Mouse (Mus musculus): ENCODE measurements at regions not wholly inside any gene's neighbourhood (a gene's known extent, or its start where the extent isn't known, plus 50 kb on each side); places are given as distances from the start of the nearest gene placed in this dataset.

GRCm38 (mm10) chr10:98584776-98585175, 329.4 kb upstream of the Atp2b1 start:
- DNase-seq = no peak

DNA sequence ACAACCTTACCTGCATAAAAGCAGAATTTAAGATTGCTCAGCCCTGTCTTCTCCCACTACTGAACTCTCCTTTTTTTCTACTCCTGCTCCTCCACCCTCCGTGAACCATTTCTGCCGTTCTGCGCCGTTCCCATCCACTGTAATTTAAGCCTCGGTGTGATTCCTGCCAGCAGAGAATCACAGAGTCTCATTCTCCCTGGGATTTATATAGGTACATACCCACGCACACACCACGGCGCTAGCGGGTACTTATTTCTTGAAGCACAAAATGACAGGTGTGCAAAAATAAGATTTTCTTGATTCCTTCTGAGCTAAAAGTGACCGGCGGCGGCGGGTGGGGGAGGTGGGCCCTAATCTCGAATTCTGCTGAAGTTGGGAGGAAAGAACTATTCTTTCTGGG, 324.5 kb upstream of the Atp2b1 start:
- no peak for DNase-seq

- no peak for DNase-seq
These were observed 322.1 kb upstream of the Atp2b1 start for GRCm38 (mm10) chr10:98592154-98592553.

DNA sequence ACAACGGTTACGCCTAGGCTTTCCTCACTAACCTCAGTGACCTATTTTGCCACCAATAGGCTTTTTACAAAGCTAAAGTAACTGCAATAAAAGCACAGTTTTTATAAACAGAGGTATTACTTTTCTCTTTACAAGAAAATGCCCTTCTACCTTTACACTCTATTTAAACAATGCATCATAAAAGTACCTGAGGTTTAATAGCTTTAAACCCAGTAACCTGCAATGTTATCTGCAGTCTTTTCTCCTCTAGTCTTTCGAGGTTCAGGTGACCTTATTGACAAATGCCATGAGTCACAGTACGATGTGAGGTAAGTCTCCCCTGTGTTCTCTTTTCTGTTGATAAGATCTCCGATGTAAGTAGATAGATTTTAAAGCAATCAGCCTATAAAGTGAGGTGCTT, 320.3 kb upstream of the Atp2b1 start:
- DNase-seq = no peak

- no peak for DNase-seq
These were observed 305.8 kb upstream of the Atp2b1 start for GRCm38 (mm10) chr10:98608221-98608941.

DNA sequence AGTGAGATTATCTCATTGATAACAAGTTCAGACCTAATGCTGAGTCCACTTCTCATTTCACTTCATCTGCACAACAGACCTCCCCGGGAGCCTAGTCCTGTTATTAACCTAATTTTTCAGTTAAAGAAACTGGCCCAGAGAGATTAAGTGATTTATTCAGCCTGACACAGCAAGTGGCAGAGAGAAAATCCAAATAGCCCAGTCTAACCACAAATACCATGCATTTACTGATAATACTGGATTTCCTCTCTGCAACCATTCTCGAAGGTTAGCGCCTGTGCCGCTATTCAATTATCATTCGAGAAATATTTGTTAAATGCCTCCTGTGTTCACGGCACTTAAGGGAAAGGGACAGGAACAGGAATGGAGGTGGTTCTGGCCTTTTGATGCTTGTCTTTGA, 303.5 kb upstream of the Atp2b1 start:
- DNase-seq = no peak

- no peak for DNase-seq
These were observed 302.4 kb upstream of the Atp2b1 start for GRCm38 (mm10) chr10:98611707-98612360.

DNA sequence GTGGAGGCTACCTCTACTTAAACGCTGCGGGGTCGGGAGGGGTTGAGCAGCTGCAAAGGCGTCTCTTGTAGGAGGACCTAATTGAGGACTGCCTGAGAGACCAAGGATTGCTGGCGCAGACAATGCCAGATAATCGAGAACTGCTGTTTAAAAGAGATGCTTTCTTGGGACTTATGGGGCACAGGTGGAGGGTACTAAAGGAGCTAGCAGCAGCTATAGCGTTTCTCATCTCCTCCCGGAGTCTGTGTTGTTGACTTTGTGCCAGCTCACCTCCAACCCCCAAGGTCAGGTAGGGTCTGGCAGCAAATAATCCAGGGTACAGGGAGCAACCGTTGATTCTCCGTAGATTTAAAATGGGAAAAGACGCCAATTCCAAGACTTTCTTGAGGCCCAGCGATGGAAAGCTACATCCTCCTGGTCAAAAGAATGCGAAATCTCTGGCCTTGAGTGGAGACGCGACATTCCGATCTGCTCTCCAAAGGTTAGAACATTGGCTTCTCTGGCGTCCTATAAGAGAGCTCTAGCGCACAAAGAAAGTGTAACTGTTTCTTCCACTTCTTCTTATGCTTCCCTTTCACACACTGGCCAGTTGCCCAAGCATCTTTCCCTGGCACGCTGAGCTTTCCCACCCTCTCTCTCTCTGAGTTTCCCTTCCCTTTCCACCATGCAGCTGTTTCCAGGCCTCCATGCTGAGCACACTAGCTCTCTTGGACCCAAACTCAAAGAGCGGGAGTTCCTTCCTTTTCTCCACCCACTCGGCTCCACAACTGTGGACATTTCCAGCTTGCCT, 295.3 kb upstream of the Atp2b1 start:
- DNase-seq = no peak

DNA sequence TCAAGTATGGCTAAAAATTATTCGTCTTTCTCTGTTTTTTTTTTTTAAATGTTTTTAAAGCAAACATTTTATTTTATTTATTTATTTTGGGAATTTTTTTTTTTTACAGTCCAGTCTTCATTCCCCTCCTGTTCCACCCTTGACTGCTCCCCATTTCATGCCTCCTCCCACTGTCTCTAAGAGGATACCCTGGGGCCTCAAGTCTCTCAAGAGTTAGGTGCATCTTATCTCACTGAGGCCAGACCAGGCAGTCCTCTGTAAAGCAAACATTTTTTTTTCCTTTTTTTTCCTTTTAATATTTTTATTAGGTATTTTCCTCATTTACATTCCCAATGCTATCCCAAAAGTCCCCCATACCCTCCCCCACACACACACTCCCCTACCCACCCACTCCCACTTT, 290.1 kb upstream of the Atp2b1 start:
- DNase-seq = no peak

DNA sequence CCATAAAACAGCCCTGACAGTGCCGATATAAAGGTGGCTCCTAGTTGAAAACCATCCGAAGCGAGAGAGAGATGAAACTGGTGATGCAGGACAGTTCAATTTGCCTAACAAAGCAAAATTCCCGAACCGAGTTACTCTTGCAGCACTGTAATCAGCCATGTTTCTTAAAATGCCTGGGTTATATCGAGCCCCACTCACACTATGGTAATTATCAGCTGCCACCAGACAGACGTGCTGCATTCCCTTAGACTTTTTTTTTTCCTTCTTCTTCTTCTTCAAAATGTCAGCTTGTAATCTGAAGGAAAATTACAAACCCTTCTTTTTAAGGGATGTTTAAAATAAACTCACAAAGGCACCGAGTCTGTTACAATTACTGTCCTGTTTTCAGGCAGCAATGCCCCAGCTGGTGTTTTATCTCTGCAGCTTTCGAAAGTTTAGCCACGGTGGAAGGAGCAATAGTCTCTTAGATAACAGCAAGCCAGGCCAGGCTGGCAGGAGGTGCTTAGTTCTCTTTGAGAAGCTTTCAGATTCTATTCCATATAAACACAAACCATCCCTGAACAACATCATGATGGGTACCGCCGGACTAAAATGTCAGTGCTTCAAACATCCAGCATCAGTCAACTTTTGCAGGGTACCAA, 289.4 kb upstream of the Atp2b1 start:
- no peak for DNase-seq

GRCm38 (mm10) chr10:98628191-98628590, 286.0 kb upstream of the Atp2b1 start:
- no peak for DNase-seq

DNA sequence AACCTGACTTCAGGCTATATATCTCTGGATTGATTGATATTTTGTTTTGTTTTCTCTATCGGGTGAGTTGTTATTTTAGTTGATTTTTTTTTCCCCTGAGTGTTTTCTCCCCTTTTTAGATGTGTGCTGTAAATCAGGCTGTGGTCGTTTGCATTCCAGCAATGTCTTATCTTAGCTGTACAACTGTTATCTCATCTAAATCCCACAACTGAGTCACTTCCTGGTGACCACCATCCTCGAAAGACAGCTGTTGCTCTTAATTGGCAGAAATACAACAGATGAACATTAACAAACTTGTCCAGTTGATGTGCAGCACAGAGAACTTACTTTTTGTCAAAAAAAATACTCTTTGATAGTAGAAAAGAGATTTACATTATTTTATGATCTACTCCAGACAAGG, 285.0 kb upstream of the Atp2b1 start:
- no peak for DNase-seq

DNA sequence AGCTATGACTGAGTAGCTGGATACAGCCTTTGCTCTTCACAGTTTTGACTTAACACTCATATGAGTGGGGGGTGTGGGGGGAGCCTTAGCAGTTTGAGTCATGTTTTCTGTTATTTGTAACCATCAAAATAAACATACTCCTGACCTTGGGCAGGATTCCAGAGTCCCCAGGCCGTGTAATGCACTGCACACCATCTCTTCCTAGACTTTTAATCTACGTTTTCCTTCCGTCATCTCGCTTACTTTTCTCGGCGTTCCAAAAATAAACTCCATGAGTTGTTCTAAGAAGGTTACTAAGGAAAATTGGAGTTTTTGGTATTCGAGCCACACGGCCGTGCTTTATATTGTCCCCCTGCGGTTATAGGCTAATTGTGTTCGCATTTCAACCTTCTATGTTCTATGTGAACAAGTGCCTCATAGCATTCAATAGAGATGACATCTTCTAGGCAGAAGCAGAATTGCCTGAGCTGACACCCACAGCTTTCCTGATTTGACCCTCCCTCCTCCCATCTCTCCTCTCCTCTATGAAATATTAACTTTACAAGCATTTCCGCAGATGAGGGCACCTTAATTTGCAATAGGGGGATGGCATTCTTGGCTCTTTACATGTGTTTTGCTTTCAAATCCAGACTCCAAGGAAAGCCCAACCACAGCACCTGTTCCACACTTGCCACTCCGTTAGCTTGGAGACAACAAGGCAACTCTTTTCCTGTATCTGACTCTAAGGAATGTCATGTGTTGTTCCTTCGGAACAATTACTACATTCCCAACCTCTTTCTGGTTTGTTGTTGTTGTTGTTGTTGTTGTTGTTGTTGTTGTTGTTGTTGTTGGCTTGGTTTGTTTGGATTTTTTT, 276.2 kb upstream of the Atp2b1 start:
- peak; percentile 12 for DNase-seq

DNA sequence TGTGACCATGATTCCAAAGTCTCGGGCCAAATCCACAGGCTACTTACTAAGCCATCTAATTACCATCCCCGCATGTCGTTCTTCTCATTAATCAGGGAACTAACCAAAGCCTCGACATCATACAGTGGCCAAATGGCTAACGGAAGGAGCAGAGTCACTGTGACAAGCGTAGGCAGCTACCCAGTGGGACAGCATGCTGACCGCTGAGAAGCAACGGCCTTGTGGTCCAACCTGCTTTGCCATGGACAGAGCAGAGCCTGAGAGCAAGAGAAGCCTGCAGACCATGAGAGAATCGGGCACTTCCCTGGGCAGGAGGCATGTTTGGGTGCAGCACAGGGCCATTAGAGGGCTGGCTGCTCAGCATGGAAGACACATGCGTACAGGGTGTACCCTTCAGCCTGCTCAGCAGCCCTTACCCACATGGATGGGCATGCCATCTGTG, 268.5 kb upstream of the Atp2b1 start:
- DNase-seq = no peak

DNA sequence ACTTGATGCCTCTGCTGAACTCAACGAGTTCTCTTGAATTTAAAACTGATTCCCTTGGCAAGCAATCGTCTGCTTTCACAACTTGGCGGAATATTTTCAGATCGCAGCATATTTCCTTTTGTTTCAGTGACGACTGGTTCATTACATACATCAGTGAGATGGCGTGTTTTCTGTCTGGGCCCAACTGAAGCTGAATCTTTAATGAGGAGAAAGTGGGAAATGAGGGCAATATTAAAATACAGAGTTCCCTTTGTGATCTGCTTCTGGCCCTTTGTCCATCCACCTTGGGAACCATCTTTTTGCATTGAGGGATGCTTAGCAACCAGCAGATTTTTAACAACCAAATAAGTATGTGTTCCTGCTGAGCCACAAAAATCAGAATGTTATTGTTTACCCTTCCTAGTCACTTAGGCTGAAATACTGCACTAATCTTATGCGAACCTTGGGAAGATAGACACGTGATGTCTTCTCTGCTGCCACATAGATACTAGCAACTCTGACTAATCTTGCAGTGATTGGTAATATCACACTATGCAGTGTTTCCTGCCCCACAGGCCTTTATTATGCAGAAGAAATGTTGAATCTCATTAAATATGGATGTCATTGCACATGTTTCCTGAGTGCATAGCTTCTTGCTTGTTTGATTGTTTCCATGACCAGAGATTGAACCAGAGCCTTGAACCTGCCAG, 267.8 kb upstream of the Atp2b1 start:
- DNase-seq = no peak

- no peak for DNase-seq
These were observed 265.4 kb upstream of the Atp2b1 start for GRCm38 (mm10) chr10:98648710-98649245.

DNA sequence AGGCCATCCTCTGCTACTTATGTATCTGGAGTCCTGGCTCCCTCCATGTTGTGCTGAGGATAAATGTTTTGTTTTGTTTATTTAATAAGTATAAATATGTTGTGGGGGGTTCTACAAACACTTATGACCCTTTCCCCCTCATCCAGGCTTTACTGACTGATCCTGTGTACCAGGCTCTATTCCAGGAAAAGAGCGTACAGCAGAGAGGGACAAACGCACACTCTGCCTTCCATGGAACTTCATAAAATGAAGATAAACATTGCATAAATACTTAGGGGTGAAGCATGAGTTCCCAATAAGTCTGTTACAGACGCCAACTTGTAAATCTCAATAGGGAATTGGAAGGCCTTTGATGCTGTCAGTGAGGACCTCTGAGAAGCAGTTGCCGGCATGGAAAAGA, 263.7 kb upstream of the Atp2b1 start:
- DNase-seq = no peak

GRCm38 (mm10) chr10:98651127-98651526, 263.1 kb upstream of the Atp2b1 start:
- no peak for DNase-seq

- DNase-seq = no peak
These were observed 262.6 kb upstream of the Atp2b1 start for GRCm38 (mm10) chr10:98651599-98651998.

GRCm38 (mm10) chr10:98652084-98652483, 262.1 kb upstream of the Atp2b1 start:
- no peak for DNase-seq

GRCm38 (mm10) chr10:98660747-98661146, 253.5 kb upstream of the Atp2b1 start:
- DNase-seq = no peak

Data from adrenal gland, postnatal 10 days (tissue).